26 mouse cellular contexts compared by ENCODE assay signal in the genomic region with DNA sequence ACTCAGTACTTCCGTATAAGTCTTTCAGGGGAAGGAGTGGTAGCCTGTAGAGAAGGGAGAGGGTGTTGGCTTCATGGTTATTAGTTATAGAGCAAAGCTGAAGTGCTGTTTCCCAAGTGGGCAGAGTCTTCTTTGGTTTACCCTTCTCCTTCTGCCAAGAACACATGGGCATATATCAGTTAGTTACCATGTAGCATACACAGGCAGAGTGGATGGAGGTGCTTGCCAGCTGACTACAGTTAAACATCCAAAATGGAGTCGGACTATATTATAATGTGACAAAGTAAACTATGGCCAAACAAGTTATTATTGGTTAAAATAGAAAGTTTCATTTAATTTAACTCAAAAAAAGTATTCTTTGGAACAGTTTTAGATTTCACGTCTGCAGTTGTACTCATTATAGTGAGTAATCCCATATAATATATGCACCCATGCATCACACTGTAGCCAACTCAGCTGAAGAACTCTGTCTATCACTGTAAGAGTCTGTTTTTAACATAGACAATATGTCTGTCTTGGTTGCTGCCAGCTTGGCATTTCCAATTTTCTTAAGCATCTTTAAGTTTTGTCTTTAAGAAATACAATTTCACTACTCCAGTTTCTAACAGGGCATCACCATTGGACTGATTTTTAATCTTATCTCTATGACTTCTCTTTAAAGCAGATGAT.
DNase-seq lines count a peak whose midpoint lies in the region; ATAC-seq and TF ChIP-seq lines count a peak whose summit lies in the region.
"Had no signal": no experiment of that assay in that cellular context is flagged by ENCODE, and none has a peak within 500 bp of the region (broad histone marks: within the 10 kb centered on the region; RNA-seq: fewer than 3 reads in every experiment).

No protein-coding gene starts in this region.

- H3K27ac ChIP-seq in forebrain, embryonic 15.5 days (replicated peaks) = no peak overlapping the region
- H3K27ac ChIP-seq in forebrain, embryonic 12.5 days = no peak overlapping the region
- H3K27ac ChIP-seq in forebrain, embryonic 16.5 days (ENCODE audit: low read length) = no peak overlapping the region
- H3K27ac ChIP-seq in kidney, embryonic 14.5 days (ENCODE audit: low read depth, low read length) = no peak overlapping the region
- H3K27ac ChIP-seq: embryonic facial prominence, embryonic 10.5 days; embryonic facial prominence, embryonic 13.5 days; hindbrain, embryonic 13.5 days; intestine, embryonic 15.5 days had no signal

- no peaks in the 10 kb centered on the region for H3K36me3 ChIP-seq in forebrain, embryonic 15.5 days
- no peaks in the 10 kb centered on the region for H3K36me3 ChIP-seq in forebrain, embryonic 12.5 days (replicated peaks)
- H3K36me3 ChIP-seq in forebrain, embryonic 16.5 days (ENCODE audit: control insufficient read depth, insufficient read depth) = no peaks in the 10 kb centered on the region
- no peaks in the 10 kb centered on the region for H3K36me3 ChIP-seq in kidney, embryonic 14.5 days (ENCODE audit: control insufficient read depth, insufficient read depth, low read length)
- H3K36me3 ChIP-seq: embryonic facial prominence, embryonic 10.5 days; embryonic facial prominence, embryonic 13.5 days; hindbrain, embryonic 13.5 days; intestine, embryonic 15.5 days had no signal

- WGBS in forebrain, embryonic 15.5 days = 75% methylated on average over 3 of the region's 3 CpGs
- 93% methylated on average over 3 of the region's 3 CpGs for WGBS in forebrain, embryonic 12.5 days
- WGBS in forebrain, embryonic 16.5 days = 67% methylated on average over 3 of the region's 3 CpGs
- WGBS in kidney, embryonic 14.5 days = 87% methylated on average over 3 of the region's 3 CpGs

- no peak overlapping the region for H3K4me2 ChIP-seq in forebrain, embryonic 15.5 days (replicated peaks)
- no peak overlapping the region for H3K4me2 ChIP-seq in forebrain, embryonic 12.5 days
- H3K4me2 ChIP-seq in forebrain, embryonic 16.5 days (ENCODE audit: low read length) = no peak overlapping the region
- H3K4me2 ChIP-seq in kidney, embryonic 14.5 days (replicated peaks; ENCODE audit: low read depth, low read length) = no peak overlapping the region
- H3K4me2 ChIP-seq: embryonic facial prominence, embryonic 13.5 days; heart, embryonic 11.5 days; hindbrain, embryonic 13.5 days; intestine, embryonic 15.5 days had no signal

- H3K4me1 ChIP-seq in forebrain, embryonic 15.5 days = no peaks in the 10 kb centered on the region
- H3K4me1 ChIP-seq in forebrain, embryonic 12.5 days = no peaks in the 10 kb centered on the region
- no peaks in the 10 kb centered on the region for H3K4me1 ChIP-seq in forebrain, embryonic 16.5 days (replicated peaks; ENCODE audit: control insufficient read depth, insufficient read depth, low read length)
- H3K4me1 ChIP-seq in kidney, embryonic 14.5 days (ENCODE audit: control insufficient read depth, insufficient read depth, low read length) = no peaks in the 10 kb centered on the region
- H3K4me1 ChIP-seq: embryonic facial prominence, embryonic 10.5 days; embryonic facial prominence, embryonic 13.5 days; hindbrain, embryonic 13.5 days; intestine, embryonic 15.5 days had no signal

- no peak for TF ChIP-seq POLR2A in brain, embryonic 14.5 days (IDR thresholded peaks at IDR 0.05; ENCODE audit: borderline replicate concordance, extremely low read depth, insufficient read depth, insufficient read length, poor library complexity, severe bottlenecking)

- no peak overlapping the region for H3K9ac ChIP-seq in forebrain, embryonic 15.5 days (replicated peaks)
- H3K9ac ChIP-seq in forebrain, embryonic 12.5 days = no peak overlapping the region
- H3K9ac ChIP-seq in forebrain, embryonic 16.5 days (replicated peaks; ENCODE audit: low read depth, low read length) = no peak overlapping the region
- no peak overlapping the region for H3K9ac ChIP-seq in kidney, embryonic 14.5 days (ENCODE audit: low read depth, low read length)
- H3K9ac ChIP-seq: embryonic facial prominence, embryonic 13.5 days; hindbrain, embryonic 13.5 days; intestine, embryonic 15.5 days had no signal

- H3K27me3 ChIP-seq in forebrain, embryonic 15.5 days = no peaks in the 10 kb centered on the region
- no peaks in the 10 kb centered on the region for H3K27me3 ChIP-seq in forebrain, embryonic 12.5 days
- H3K27me3 ChIP-seq in forebrain, embryonic 16.5 days (replicated peaks; ENCODE audit: control insufficient read depth, insufficient read depth, low read length) = no peaks in the 10 kb centered on the region
- no peaks in the 10 kb centered on the region for H3K27me3 ChIP-seq in kidney, embryonic 14.5 days (ENCODE audit: control insufficient read depth, insufficient read depth, low read length)
- H3K27me3 ChIP-seq: embryonic facial prominence, embryonic 13.5 days; hindbrain, embryonic 13.5 days; intestine, embryonic 15.5 days had no signal

- ATAC-seq in forebrain, embryonic 15.5 days (replicated peaks) = peak; percentile 90
- ATAC-seq in forebrain, embryonic 12.5 days (ENCODE audit: low FRiP score) = no peak
- peak; percentile 96 for ATAC-seq in forebrain, embryonic 16.5 days
- ATAC-seq in megakaryocyte, adult 5-6 weeks (ENCODE audit: poor library complexity, severe bottlenecking) = no peak
- no peak for ATAC-seq in kidney, embryonic 14.5 days (ENCODE audit: low FRiP score, low TSS enrichment)
- ATAC-seq: CD4-positive, CD25-positive, alpha-beta regulatory T cell, adult 4 months; hindbrain, embryonic 16.5 days; intestine, embryonic 15.5 days had no signal

- H3K4me3 ChIP-seq in forebrain, embryonic 15.5 days = no peak overlapping the region
- no peak overlapping the region for H3K4me3 ChIP-seq in forebrain, embryonic 12.5 days (replicated peaks)
- H3K4me3 ChIP-seq in forebrain, embryonic 16.5 days (replicated peaks; ENCODE audit: low read length) = no peak overlapping the region
- H3K4me3 ChIP-seq in kidney, embryonic 14.5 days (ENCODE audit: low read length) = no peak overlapping the region
- H3K4me3 ChIP-seq: embryonic facial prominence, embryonic 10.5 days; embryonic facial prominence, embryonic 13.5 days; erythroblast, embryonic 14.5 days; hindbrain, embryonic 13.5 days; intestine, embryonic 15.5 days had no signal

- peak; percentile 61 for DNase-seq in brain, adult 2 months (ENCODE audit: low read depth, low spot score)
- peak; percentile 31 for DNase-seq in brain, embryonic 14.5 days (ENCODE audit: low read depth)
- DNase-seq in retina, postnatal 1 day = no peak
- DNase-seq: adrenal gland, adult 2 months; adrenal gland, postnatal 14 days; cerebellum, adult 11 months; cerebellum, adult 2 months; cerebellum, adult 9-11 months; cerebellum, postnatal 25 days; embryo, embryonic 11 days; gastrocnemius, postnatal 10 days; gastrocnemius, postnatal 36 days; kidney, adult 11 months had no signal

- no peak for TF ChIP-seq CTCF in brain, embryonic 14.5 days (IDR thresholded peaks at IDR 0.05; ENCODE audit: borderline replicate concordance, extremely low read depth, insufficient read depth, insufficient read length)

- no peaks in the 10 kb centered on the region for H3K9me3 ChIP-seq in forebrain, embryonic 15.5 days
- H3K9me3 ChIP-seq in forebrain, embryonic 12.5 days = no peaks in the 10 kb centered on the region
- no peaks in the 10 kb centered on the region for H3K9me3 ChIP-seq in forebrain, embryonic 16.5 days (ENCODE audit: control insufficient read depth, low read length)
- H3K9me3 ChIP-seq in kidney, embryonic 14.5 days (ENCODE audit: control insufficient read depth, low read length) = no peaks in the 10 kb centered on the region
- H3K9me3 ChIP-seq: embryonic facial prominence, embryonic 10.5 days; embryonic facial prominence, embryonic 13.5 days; hindbrain, embryonic 13.5 days; intestine, embryonic 15.5 days had no signal

Comparison
In these comparisons a context has a peak if more than half of its experiments do, and no peak if none do; other contexts are left out.
1. ATAC-seq: peak in forebrain, embryonic 15.5 days (single experiment) and forebrain, embryonic 16.5 days (single experiment); none in forebrain, embryonic 12.5 days (single experiment), megakaryocyte, adult 5-6 weeks (single experiment) and kidney, embryonic 14.5 days (single experiment).